Mouse (Mus musculus) testis, adult 10 weeks (tissue): ENCODE data around the gene Pidd1. TPM values are rescaled to one million over a fixed set of nuclear protein-coding genes. Genes with fewer than 3 reads are reported as not detected.

Experiments used
- polyA plus RNA-seq: library from polyadenylated mRNA; stranded (reverse); fragments of 350-450 nt; fragmentation: Illumina TruSeq; extraction: RNeasy Lipid Tissue Mini Kit (QIAGEN cat#74804); gene quantifications from one replicate; pipeline ENCODE4 v1.2.3, GENCODE M21; 2014; ENCODE audit warnings: low read depth, low replicate concordance

Pidd1 gene
- polyA plus RNA-seq = 0.48 TPM

DNA sequence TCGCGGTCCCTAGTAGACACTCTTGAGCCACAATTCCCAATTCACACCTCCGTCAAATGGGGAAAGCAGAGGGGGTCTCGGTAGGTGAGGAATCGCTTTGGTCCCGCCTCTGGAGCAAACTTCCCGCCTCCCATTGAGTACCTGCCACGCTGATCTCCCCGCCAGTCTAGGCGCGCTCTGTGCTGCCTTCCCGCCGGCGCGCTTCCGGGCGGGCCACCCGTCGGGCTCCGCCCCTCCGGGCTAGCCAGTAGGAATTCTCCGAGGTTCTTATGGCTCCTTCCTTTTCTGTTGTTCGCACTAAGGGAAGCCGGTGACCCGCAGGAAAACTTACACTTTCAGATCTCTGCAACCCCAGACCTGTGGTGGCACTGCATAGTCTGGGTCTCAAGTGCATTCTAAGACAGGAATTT is at the start of gene Pidd1:
Pidd1 (minus strand) TSS at position 198 of the 410 bp plus-strand sequence.

DNA sequence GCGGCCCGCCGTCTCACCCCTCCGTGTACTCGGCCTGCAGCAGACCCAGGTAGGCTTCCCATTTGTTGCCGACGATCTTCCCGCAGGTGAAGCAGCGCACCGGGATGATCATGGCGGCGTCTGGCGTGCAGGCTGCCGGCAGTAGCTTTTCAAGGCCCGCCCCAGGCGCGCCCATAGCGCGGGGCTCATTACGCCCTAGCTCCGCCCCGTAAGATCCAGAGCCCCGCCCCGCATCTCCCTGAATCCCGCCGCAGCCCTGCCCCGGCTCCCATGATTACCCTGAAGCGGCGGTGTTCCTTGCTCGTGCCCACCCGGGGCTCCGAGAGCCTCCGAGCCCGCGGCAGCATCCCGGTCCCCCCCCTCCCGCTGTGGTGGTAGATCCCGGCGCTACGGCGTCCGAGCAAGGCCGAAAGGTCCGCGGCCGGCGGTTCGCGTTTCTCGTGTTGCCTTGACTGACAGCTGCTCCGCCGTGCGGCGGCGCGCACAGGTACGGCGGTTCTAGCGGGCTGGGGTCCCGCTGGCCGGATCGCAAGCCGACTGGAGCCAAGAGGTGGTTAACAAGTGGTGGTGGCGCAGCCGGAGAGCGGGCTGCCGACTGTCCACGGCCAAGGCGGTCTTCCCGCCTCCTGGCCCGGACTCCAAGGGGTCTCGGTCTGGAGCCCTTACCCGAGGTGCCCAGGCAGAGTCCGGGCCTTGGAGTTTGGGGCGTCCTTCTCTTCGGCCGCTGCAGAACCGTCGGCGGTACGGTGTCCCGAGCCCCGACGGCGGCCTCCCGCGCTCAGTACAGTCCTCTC is 31.4 kb upstream of the Pidd1 start, which contains the start of the genes Polr2l and Tspan4:
Polr2l (minus strand) TSS at position 122 of the 794 bp plus-strand sequence.
Tspan4 (plus strand) TSS at position 230 of the 794 bp plus-strand sequence.

DNA sequence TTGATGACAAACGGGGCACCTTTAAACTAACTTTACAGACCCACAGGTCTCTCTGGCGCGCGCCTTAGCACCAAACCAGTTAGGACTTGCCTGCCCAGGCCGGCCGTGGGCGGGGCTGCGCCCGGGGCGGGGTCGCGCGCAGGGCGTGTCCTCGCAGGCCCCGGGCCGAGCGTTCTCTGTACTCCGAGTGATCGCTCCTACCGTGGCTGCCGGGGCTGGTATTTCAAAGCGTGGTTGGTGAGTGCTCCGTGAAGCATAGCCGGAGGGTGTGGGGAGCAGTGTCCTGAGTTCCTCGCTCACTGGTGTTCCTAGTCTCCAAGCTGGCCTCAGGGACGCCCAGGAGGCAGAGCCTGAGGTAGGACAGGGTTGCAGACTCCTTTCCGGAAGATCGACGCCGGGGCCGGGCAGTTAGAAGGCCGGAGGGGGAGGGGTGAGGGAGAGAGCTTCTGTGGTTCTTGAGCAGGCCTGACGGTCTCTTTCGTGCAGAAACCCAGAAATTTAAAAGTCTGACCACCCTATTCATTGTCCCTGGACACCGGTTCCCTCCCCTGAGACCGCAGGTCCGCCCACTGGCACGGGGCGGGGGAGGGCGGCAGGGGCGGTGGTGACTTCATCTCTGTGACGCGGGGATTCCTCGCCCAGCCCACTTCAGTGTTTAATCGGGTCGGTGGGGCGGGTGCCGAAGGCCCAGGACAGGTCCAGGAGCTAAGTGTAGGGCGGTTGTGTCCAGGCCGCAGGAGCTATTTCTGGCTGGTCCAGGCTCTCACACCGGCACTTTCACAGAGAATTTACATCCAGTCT is 23.6 kb upstream of the Pidd1 start, which contains the start of gene Cd151:
Cd151 (plus strand) TSS at position 163 of the 801 bp plus-strand sequence.

GRCm38 (mm10) chr7:141460391-141461113 is 16.7 kb upstream of the Pidd1 start, which contains the start of gene Cracr2b:
Cracr2b (plus strand) TSS chr7:141461094.

DNA sequence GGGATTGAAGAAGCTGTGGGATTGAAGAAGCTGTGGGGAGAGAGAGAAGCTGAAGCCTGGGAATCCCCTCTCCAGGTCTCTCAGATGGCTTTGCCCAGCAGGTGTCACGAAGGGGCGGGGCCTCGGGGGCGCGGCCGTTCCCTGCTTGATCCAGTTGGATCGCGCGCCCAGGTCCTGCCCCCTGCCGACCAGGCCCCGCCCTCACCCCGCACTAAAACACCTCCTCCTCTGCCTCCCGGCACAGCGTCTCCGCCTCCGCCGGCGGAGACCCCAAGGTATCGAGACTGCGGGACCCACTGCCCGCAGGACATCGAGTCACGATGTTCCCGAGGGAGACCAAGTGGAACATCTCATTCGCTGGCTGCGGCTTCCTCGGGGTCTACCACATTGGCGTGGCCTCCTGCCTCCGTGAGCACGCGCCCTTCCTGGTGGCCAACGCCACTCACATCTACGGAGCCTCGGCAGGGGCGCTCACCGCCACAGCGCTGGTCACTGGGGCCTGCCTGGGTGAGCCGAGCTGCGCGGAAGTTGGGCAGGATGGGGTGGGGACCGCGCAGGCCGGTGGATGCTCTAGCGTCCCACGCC is 11.2 kb upstream of the Pidd1 start, which contains the start of gene Pnpla2:
Pnpla2 (plus strand) TSS at position 232 of the 585 bp plus-strand sequence.

DNA sequence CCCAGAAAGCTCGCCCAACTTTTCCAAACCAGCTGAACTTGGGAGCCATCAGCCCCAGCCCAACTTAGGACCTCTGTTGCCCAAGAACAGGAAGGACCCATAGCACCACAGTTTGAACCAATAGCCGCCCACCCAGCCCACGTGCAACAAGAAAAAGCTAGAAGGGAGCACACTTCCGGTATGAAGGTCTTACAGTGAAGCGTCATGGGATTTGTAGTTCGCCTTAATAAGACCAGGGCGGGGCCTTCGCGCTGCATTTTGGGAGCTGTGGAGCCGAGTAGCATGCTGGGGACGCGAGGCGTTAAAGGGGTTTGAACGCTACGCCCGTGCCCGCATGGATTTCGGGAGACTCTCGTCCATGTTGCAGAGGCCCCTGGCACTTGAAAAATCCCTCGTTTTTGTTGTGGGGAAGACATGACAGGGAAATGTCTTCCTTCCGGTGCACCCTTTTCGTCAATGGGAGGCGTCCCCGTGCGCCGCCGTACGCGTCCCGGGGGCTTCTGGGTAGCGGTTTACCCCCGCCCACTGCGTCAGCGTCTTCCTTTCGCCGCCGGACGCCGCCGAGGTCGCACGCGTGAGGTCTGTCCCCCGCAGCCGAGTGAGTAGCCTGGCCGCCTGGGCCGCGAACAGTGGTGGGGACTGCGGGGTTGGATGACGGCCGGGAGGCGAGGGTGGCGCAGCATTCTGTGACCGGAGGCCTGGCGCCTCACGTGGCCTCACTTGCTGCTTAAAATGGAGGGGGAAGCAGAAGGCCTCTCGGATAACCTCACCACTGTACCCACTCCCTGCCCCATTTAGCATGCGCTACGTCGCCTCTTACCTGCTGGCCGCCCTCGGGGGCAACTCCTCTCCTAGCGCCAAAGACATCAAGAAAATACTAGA is 3.5 kb upstream of the Pidd1 start, which contains the start of gene Rplp2:
Rplp2 (plus strand) TSS at position 261 of the 882 bp plus-strand sequence.

DNA sequence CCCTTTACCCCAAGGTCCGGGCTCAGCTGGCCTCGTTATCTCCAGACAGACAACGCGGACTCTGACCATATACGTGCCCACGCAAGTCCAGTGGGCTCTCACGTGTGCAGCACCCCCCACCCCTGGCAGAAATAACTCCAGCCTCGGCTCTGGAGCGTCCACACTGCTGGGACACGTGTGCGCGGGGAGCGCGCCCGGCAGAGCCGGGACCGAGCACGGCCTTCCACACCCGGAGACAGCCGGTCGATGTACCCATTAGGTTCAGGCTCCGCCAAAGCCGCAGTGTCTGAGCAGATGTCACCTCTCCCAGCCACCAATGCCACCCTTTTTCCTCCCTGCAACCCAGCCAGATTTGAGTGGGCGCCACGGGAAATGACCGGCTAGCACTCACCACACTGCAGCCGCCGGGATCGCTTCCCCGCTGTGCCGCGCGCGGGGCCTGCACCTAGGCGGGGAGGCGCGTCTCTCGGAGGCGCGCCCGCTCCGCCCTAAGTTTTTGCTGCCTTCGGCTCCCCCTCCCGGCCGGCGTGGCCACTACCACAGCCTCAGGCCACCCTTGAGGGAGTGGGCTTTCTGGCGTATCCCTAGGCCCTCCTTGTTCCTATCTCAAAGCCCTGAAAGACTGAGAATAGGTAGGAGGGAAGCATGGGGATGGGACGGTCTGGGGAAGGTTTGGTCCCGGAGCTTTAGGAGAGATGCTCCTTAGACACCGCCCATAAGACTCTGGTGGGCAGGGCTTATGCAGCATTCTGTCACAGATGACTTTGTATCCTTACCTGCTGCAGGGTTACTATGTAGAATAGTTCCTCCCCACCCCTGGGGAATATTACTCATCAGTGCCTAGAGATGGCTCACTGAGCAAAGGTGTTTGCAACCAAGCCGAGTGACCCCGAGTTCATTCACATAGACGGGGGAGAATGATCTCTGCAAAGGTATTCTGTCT is 6.4 kb downstream of the Pidd1 start, which contains the start of gene Slc25a22:
Slc25a22 (minus strand) TSS at position 715 of the 943 bp plus-strand sequence.

DNA sequence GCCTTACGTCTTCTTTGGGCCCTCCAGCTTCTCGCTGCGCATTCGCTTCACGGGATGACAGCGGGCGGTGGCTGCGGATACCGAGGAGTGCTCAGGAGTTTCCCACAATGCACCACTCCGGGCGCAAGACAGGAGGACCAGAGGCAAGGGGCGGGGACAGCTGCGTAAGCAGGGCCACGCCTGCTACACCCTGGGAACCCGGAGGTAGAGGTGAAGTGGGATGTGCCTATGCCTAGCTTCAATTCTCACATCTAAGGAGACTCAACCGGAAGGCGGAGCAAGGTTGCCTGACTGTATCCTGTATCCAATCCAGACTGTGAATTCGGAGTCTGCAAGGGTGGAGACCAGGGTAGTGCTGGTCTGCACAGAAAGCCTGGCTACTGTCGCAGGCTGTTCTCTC is 14.5 kb downstream of the Pidd1 start, which contains the start of gene Cend1:
Cend1 (minus strand) TSS at position 182 of the 400 bp plus-strand sequence.

DNA sequence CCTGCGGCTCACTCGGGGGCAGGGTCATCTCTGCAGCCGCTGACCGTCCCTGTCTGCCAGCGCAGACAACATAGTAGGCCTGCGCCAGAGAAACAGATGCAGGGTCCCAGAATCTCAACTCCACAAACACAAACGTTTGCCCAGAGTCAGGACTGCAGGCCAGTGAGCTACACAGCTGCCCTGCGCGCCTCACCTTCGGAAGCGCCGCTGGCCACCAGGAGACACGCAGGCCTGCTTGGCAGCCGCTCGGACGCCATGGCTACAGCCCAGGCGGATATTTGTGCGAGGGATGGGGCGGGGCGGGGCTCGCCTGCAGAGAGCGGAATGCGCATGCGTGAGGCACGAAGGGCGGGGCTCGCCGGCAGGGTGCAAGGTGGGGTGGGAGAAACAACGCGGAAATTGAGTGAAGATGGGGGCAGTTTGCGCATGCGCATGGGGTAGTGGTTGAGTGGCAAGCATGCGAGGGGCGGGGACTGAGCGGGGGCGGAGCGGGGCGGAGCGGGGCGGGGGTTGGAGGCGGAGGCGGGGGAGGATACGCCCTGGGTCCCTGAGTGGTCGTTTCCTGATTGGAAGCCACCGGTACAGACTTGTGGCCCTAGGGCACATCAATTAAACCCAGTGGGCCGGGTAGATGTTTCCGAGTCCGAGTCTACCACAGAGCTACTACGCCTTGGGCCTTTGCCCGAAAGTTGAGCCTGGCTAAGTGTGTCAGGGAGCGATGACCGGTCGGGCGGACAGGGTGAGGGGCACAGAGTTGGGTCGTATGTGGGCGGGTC is 29.8 kb downstream of the Pidd1 start, which contains the start of gene Gatd1:
Gatd1 (minus strand) TSS at position 328 of the 776 bp plus-strand sequence.

GRCm38 (mm10) chr7:141391625-141392551 is 51.9 kb downstream of the Pidd1 start, which contains the start of gene Taldo1:
Taldo1 (plus strand) TSS chr7:141392199.

Other genes with a start within 250 kb of the Pidd1 start
- 9.5 TPM for gene Lrrc56, start 249.9 kb downstream of the Pidd1 start, polyA plus RNA-seq
- gene Lmntd2, start 229.9 kb downstream of the Pidd1 start, polyA plus RNA-seq = 18.2 TPM
- gene Rassf7, start 228.2 kb downstream of the Pidd1 start, polyA plus RNA-seq = 2.4 TPM
- 24.6 TPM for gene Phrf1, start 215.2 kb downstream of the Pidd1 start, polyA plus RNA-seq
- gene Irf7, start 177.5 kb downstream of the Pidd1 start, polyA plus RNA-seq = 2.1 TPM
- 1.5 TPM for gene Cdhr5, start 167.2 kb downstream of the Pidd1 start, polyA plus RNA-seq
- not detected for gene Sct, start 164.9 kb downstream of the Pidd1 start, polyA plus RNA-seq
- 1.1 TPM for gene Drd4, start 152.0 kb downstream of the Pidd1 start, polyA plus RNA-seq
- gene Deaf1, start 116.3 kb downstream of the Pidd1 start, polyA plus RNA-seq = 1.2 TPM
- 15.0 TPM for gene Tmem80, start 116.3 kb downstream of the Pidd1 start, polyA plus RNA-seq
- 0.34 TPM for gene Eps8l2, start 105.1 kb downstream of the Pidd1 start, polyA plus RNA-seq
- gene Taldo1, start 51.8 kb downstream of the Pidd1 start, polyA plus RNA-seq = 1.8 TPM
- 3.7 TPM for gene Gatd1, start 29.9 kb downstream of the Pidd1 start, polyA plus RNA-seq
- gene Cend1, start 14.5 kb downstream of the Pidd1 start, polyA plus RNA-seq = 0.18 TPM
- gene Slc25a22, start 6.1 kb downstream of the Pidd1 start, polyA plus RNA-seq = 0.14 TPM
- gene Rplp2, start 3.3 kb upstream of the Pidd1 start, polyA plus RNA-seq = 10.3 TPM
- gene Pnpla2, start 11.2 kb upstream of the Pidd1 start, polyA plus RNA-seq = 14.7 TPM
- gene Cracr2b, start 17.1 kb upstream of the Pidd1 start, polyA plus RNA-seq = not detected
- gene Cd151, start 23.4 kb upstream of the Pidd1 start, polyA plus RNA-seq = 17.0 TPM
- 0.87 TPM for gene Polr2l, start 31.1 kb upstream of the Pidd1 start, polyA plus RNA-seq
- 0.49 TPM for gene Tspan4, start 31.2 kb upstream of the Pidd1 start, polyA plus RNA-seq
- gene Chid1, start 95.8 kb upstream of the Pidd1 start, polyA plus RNA-seq = 12.1 TPM
- 22.2 TPM for gene Ap2a2, start 118.1 kb upstream of the Pidd1 start, polyA plus RNA-seq
- gene Muc6, start 211.3 kb upstream of the Pidd1 start, polyA plus RNA-seq = 0.18 TPM
- 0.17 TPM for gene Muc2, start 246.3 kb upstream of the Pidd1 start, polyA plus RNA-seq